Mouse (Mus musculus) hindbrain, postnatal 0 days (tissue): Measurements from ENCODE around the gene Exosc9. TPM values are rescaled to one million over a fixed set of nuclear protein-coding genes. Genes with fewer than 3 reads are reported as not detected.

Source experiments
- ATAC-seq: fragments of 200-750 bp; cut with Nextera tagmentation; 2 replicates; pipeline ENCODE4 v1.8.0; 2017; ENCODE audit warnings: mild to moderate bottlenecking, moderate TSS enrichment, moderate library complexity
- DNase-seq: peaks from one replicate; pipeline ENCODE4 v3.0.0-alpha.2; 2015; ENCODE audit warnings: low spot score
- H3K27ac ChIP-seq: fragments of 300-500 bp; sonication (generic); 2 replicates; pipeline ENCODE4 v1.5.1; 2014; ENCODE audit warnings: mild to moderate bottlenecking
- H3K27me3 ChIP-seq: fragments of 300-500 bp; sonication (generic); 2 replicates; pipeline ENCODE4 v1.6.1; 2014; ENCODE audit warnings: low read length, mixed read lengths; ENCODE audit not compliant: insufficient read depth
- H3K36me3 ChIP-seq: fragments of 300-500 bp; sonication (generic); 2 replicates; pipeline ENCODE4 v1.6.1; 2014; ENCODE audit warnings: low read length, mixed read lengths; ENCODE audit not compliant: insufficient read depth
- H3K4me1 ChIP-seq: fragments of 300-500 bp; sonication (generic); 2 replicates; pipeline ENCODE4 v1.6.1; 2014; ENCODE audit warnings: antibody characterized with exemption, low read length, mixed read lengths; ENCODE audit not compliant: insufficient read depth
- H3K4me2 ChIP-seq: fragments of 300-500 bp; sonication (generic); 2 replicates; pipeline ENCODE4 v1.6.1; 2014; ENCODE audit warnings: low read depth, mild to moderate bottlenecking, low read length, moderate library complexity, mixed read lengths
- H3K4me3 ChIP-seq: fragments of 300-500 bp; sonication (generic); 2 replicates; pipeline ENCODE4 v1.5.1; 2014; ENCODE audit warnings: low read length
- H3K9ac ChIP-seq: fragments of 300-500 bp; sonication (generic); replicated peaks from 2 replicates; pipeline ENCODE4 v1.6.1; 2014; ENCODE audit warnings: mild to moderate bottlenecking, low read length, moderate library complexity, mixed read lengths
- H3K9me3 ChIP-seq: fragments of 300-500 bp; sonication (generic); 2 replicates; pipeline ENCODE4 v1.6.1; 2016; ENCODE audit warnings: low read length, mixed read lengths
- CTCF ChIP-seq: IDR thresholded peaks from 2 replicates; pipeline ENCODE4 v1.5.1; 2016; ENCODE audit warnings: antibody characterized with exemption, control low read depth, low read depth
- WGBS: fragments of 180-500 bp; shearing (Covaris S2); extraction: QIAGEN DNeasy Blood & Tissue Kit; methylation state at CpG from one replicate; pipeline ENCODE4 v1.1.7; 2014; 5-methylcytosine and 5-hydroxymethylcytosine counted together
- polyA plus RNA-seq: library from polyadenylated mRNA; unstranded; fragments of >200 nt; fragmentation: Nextera tagmentation; extraction: Ambion mirVana; gene quantifications from 2 replicates; pipeline ENCODE4 v1.2.1, GENCODE M21; 2015
- total RNA-seq: library from RNA; depleted of rRNA; stranded (reverse); fragments of >200 nt; gene quantifications from 2 replicates; pipeline ENCODE4 v1.2.3, GENCODE M21; 2014

The Exosc9 gene
- total and polyA plus RNA-seq, 2 experiments from 2014 or later: 34.9 to 68.2 TPM

- H3K4me2 ChIP-seq: no peak overlapping the region
- no peak for DNase-seq
- no peak overlapping the region for H3K27ac ChIP-seq
- no peak overlapping the region for H3K9ac ChIP-seq
- 9% methylated on average over 1 of the region's 1 CpGs for WGBS
- H3K4me3 ChIP-seq: no peak overlapping the region
- no peak for ATAC-seq
- no peaks in the 10 kb centered on the region for H3K9me3 ChIP-seq
- TF ChIP-seq CTCF: no peak
- H3K4me1 ChIP-seq: no peaks in the 10 kb centered on the region
- H3K36me3 ChIP-seq: no peaks in the 10 kb centered on the region
- H3K27me3 ChIP-seq: no peaks in the 10 kb centered on the region
Observed at GRCm38 (mm10) chr3:36533201-36533672, 19.2 kb upstream of the Exosc9 start.

DNA sequence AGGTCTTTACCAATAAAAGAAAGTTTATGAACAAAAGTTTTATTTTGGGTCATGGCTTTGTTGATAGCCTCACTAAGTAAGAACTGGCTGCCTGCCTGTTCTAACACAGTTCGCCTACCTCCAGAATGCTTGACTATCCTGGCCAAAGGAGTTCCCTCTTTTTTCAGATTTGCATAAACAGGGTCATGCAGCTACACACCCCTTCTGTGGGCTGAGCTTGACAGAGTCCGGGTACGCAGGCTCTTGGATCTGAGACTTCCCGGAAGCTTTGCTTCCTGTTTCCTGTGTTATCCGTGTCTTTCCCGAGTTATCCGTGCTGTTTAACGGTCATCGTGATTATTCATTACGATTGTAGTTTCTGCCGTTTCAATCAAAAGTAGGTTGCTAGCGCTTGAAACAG lies 16.4 kb upstream of the Exosc9 start:
- no peak for DNase-seq
- H3K27ac ChIP-seq: no peak overlapping the region
- H3K36me3 ChIP-seq: no peaks in the 10 kb centered on the region
- no peak overlapping the region for H3K9ac ChIP-seq
- no peaks in the 10 kb centered on the region for H3K4me1 ChIP-seq
- no peaks in the 10 kb centered on the region for H3K27me3 ChIP-seq
- H3K4me2 ChIP-seq: no peak overlapping the region
- no peaks in the 10 kb centered on the region for H3K9me3 ChIP-seq
- no peak for ATAC-seq
- TF ChIP-seq CTCF: no peak
- WGBS: 90% methylated on average over 12 of the region's 12 CpGs
- no peak overlapping the region for H3K4me3 ChIP-seq

DNA sequence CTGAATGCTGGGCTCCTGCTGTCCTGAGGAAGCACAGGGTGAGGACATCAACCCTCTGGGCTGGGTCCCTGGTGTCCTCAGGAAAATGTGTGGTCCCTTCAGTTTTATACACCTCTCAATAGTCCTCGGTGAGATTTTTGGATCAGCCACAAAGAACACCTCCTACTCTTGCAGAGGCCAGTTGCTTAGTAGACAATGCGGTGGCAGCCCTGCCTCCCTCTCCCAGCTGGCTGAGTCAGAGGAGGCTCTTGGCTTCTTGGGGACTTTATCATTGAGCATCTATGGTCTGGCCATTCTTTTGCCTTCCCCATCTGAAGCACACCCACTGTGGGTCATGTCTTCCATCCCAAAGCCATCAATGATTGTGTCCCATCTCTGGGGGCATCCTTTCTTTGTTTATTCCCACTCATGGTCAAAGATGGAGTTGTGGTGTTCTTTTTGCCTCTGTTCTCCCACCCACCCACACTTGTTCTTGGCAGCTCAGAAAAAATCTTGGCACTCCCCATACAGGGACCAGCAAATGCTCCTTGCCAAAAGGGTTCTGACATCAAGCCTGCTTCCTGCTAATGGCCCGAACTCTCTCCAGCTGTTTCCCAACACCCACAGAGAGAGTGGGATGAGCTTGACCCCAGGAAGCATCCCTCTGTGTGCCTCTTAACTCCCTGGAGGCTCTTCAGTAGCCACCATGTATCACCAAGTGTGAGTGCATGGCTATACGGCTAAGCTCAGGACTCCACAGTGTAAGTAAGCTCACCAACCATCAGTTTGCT lies 14.5 kb upstream of the Exosc9 start:
- 86% methylated on average over 4 of the region's 4 CpGs for WGBS
- H3K9me3 ChIP-seq: no peaks in the 10 kb centered on the region
- ATAC-seq: no peak
- no peaks in the 10 kb centered on the region for H3K4me1 ChIP-seq
- no peak overlapping the region for H3K4me2 ChIP-seq
- H3K9ac ChIP-seq: no peak overlapping the region
- no peak for DNase-seq
- H3K4me3 ChIP-seq: no peak overlapping the region
- H3K36me3 ChIP-seq: no peaks in the 10 kb centered on the region
- TF ChIP-seq CTCF: no peak
- no peaks in the 10 kb centered on the region for H3K27me3 ChIP-seq
- H3K27ac ChIP-seq: no peak overlapping the region

DNA sequence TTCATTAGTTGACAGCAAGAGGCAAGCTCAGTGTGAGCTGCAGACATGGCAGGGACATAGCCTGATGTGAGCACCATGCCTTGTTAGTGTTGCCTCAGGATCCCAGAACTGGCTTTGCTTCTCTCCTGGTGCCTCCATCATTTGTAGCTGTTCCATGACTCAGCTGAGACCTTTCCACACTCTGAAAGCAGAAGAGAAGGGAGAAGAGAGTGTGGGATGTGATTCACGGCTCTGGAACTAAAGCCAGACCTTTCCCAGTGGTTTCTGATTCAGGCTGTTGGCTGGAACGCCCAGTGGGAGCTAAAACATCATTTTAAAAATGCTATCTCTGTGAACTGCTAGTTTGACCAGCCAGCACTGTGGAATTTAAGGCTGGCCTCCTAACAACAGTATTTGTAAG lies 11.7 kb upstream of the Exosc9 start:
- ATAC-seq (no peak), DNase-seq (no peak)
- no peak overlapping the region for H3K4me2 ChIP-seq
- no peak overlapping the region for H3K4me3 ChIP-seq
- no peaks in the 10 kb centered on the region for H3K9me3 ChIP-seq
- no peak for TF ChIP-seq CTCF
- WGBS: 75% methylated on average over 2 of the region's 2 CpGs
- H3K27ac ChIP-seq: no peak overlapping the region
- H3K4me1 ChIP-seq: no peaks in the 10 kb centered on the region
- no peaks in the 10 kb centered on the region for H3K36me3 ChIP-seq
- no peak overlapping the region for H3K9ac ChIP-seq
- no peaks in the 10 kb centered on the region for H3K27me3 ChIP-seq

DNA sequence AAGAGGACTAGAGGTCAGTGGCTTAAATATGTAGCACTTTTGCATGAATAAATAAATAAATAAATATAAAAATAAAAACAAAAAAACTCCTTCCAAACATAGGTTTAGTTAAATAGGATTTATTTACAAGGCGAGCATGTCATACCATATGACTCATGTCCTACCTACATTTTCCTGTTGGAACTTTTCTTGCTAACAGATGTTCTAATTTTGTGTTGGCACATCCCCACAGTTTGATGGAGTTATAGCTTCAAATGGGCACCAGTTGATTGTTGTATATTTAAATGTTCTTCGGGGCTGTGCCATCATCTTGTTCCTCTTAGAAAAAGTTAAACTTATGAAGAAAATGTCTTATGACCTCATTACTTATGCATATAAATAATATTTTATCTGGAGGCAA lies 11.0 kb upstream of the Exosc9 start:
- H3K9me3 ChIP-seq: no peaks in the 10 kb centered on the region
- H3K4me3 ChIP-seq: no peak overlapping the region
- H3K27ac ChIP-seq: no peak overlapping the region
- WGBS: 92% methylated on average over 2 of the region's 2 CpGs
- no peak overlapping the region for H3K9ac ChIP-seq
- ATAC-seq: no peak
- TF ChIP-seq CTCF: no peak
- H3K4me2 ChIP-seq: no peak overlapping the region
- H3K36me3 ChIP-seq: no peaks in the 10 kb centered on the region
- no peak for DNase-seq
- no peaks in the 10 kb centered on the region for H3K4me1 ChIP-seq
- no peaks in the 10 kb centered on the region for H3K27me3 ChIP-seq

DNA sequence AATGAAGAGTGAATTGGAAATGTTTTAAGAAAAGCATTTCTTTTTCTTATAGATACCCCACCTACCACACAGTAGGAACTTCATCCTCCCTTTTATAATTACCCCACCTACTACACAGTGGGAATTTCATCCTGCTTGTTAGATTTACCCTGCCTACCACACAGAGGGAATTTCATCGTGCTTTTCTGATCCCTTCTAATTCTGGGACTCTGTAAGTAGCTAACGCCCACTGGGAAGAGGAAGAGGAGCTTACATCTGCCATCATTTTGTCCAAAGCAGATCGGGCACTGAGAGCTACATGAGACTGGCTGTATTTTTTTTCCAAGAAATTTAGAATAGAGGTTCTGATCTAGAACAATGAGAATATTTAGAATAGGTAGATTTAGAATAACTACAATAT lies 7.4 kb upstream of the Exosc9 start:
- no peak for DNase-seq
- 82% methylated on average over 3 of the region's 3 CpGs for WGBS
- Histone ChIP-seq H3K9ac (no peak overlapping the region), H3K27ac (no peak overlapping the region), H3K36me3 (no peaks in the 10 kb centered on the region), H3K4me3 (no peak overlapping the region), H3K4me2 (no peak overlapping the region), H3K27me3 (no peaks in the 10 kb centered on the region), H3K4me1 (no peaks in the 10 kb centered on the region), H3K9me3 (no peaks in the 10 kb centered on the region)
- no peak for ATAC-seq
- no peak for TF ChIP-seq CTCF

DNA sequence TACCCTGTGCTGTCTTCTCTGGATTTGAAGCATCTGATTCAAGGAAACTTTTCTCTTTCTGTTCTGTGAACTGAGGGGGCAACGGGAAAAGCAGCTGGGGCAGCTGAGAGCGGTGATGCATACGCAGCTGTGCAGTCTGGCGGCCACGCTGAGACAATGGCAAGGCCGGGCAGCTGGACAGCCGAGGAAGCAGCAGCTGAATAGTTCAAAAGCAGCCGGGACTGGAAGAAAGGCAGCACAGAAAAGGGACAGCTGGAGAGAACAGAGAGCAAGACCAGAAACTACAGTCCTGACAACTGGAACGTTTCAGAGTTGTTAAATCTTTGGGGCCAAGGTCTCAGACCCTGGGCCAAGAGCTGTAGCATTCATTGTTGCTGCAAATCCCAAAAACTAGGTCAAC lies 1.1 kb upstream of the Exosc9 start:
- peak; percentile 40 for DNase-seq
- Histone ChIP-seq H3K36me3 (peaks cover 14% of the 10 kb centered on the region; the same call in 1 of the 2 replicates), H3K4me2 (peak overlapping the region; percentile 66), H3K4me1 (peaks cover 5% of the 10 kb centered on the region; the same call in 1 of the 2 replicates), H3K9me3 (no peaks in the 10 kb centered on the region), H3K9ac (peak overlapping the region; percentile 51; the same call in 1 of the 2 replicates), H3K27me3 (no peaks in the 10 kb centered on the region), H3K27ac (peak overlapping the region; percentile 75; the same call in 1 of the 2 replicates), H3K4me3 (peak overlapping the region; percentile 55)
- TF ChIP-seq CTCF: no peak
- WGBS: 5% methylated on average over 9 of the region's 9 CpGs
- peak; percentile 38; the same call in 1 of the 2 replicates for ATAC-seq
